Comparison of ENCODE assay signal across 8 mouse cellular contexts in genomic region chr6:13870919-13871624, GRCm38 (mm10). TPM values are rescaled to one million over a fixed set of nuclear protein-coding genes. Genes with fewer than 3 reads are reported as not detected.
A peak's percentile ranks its signal among the peaks of the same experiment; 100 is the strongest.
DNase-seq lines count a peak whose midpoint lies in the region; ATAC-seq and TF ChIP-seq lines count a peak whose summit lies in the region.

TSS of gene 2610001J05Rik (minus strand) at chr6:13871518.

- H3K4me3 ChIP-seq in ES-E14 (ENCODE audit: insufficient read depth in 1 of 2, low read depth in 1 of 2, low read length in 2 of 2, poor library complexity in 1 of 2, severe bottlenecking in 1 of 2), result peak within 1 kb of the TSS; percentile 77 to 87
- H3K4me3 ChIP-seq in forebrain, embryonic 15.5 days, result peak within 1 kb of the TSS; percentile 63
- peak within 1 kb of the TSS; percentile 91 for H3K4me3 ChIP-seq in lung, adult 2 months (replicated peaks; ENCODE audit: extremely low read depth, low read depth, low read length)

- no peak for TF ChIP-seq CTCF in lung, adult 2 months (IDR thresholded peaks at IDR 0.05; ENCODE audit: insufficient read depth, low read length)

- no peak within 1 kb of the TSS; the same call in 1 of the 2 replicates for H3K27ac ChIP-seq in ES-E14 (ENCODE audit: insufficient read depth, low read depth, low read length, poor library complexity, severe bottlenecking)
- peak within 1 kb of the TSS; percentile 79 for H3K27ac ChIP-seq in forebrain, embryonic 15.5 days (replicated peaks)

- peak within 1 kb of the TSS; percentile 72; the same call in 1 of the 2 replicates for H3K9ac ChIP-seq in ES-E14 (ENCODE audit: insufficient read depth, low read depth, low read length, poor library complexity, severe bottlenecking)
- H3K9ac ChIP-seq in forebrain, embryonic 15.5 days (replicated peaks), result peak within 1 kb of the TSS; percentile 62

- peak; percentile 83 for DNase-seq in ES-E14 (ENCODE audit: low read depth, low spot score)
- DNase-seq in cerebellum, adult 11-12 months, result peak; percentile 90
- DNase-seq in heart, postnatal 25 days (ENCODE audit: low spot score), result peak; percentile 81
- peak; percentile 89 to 97 for DNase-seq in layer of hippocampus, adult 18-20 months (ENCODE audit: low spot score in 2 of 2)
- DNase-seq in lung, adult 2 months, result peak; percentile 87
- peak; percentile 78 to 85 for DNase-seq in thymus, adult 18-20 months

- WGBS in forebrain, embryonic 15.5 days, result under 1% methylated on average over 19 of the region's 19 CpGs
- under 1% methylated on average over 19 of the region's 19 CpGs for WGBS in lung, adult 2 months

- peak; percentile 97 for TF ChIP-seq POLR2A in lung, adult 2 months (IDR thresholded peaks at IDR 0.05; ENCODE audit: borderline replicate concordance, extremely low read depth, low read depth, low read length)

- peak; percentile 100 for ATAC-seq in forebrain, embryonic 15.5 days (replicated peaks)
- ATAC-seq in neutrophil, adult 5-6 weeks (ENCODE audit: extremely low read depth, insufficient number of reproducible peaks, low FRiP score, poor library complexity, severe bottlenecking), result peak; percentile 100

- in situ Hi-C loops in ES-E14 (cut with MboI; ENCODE audit: low sequenced_read_pairs in 2 of 2, unreplicated experiment in 2 of 2), result no loop called here

- intact Hi-C loops in heart, postnatal 25 days (cut with DNase I), result loop anchor here (2.0 to 5.0 kb wide), 3 partner anchors 32 to 264 kb away; partner anchors contain the start of genes Bmt2, Gpr85 and Tmem168

- peak within 1 kb of the TSS; percentile 51 for H3K4me2 ChIP-seq in forebrain, embryonic 15.5 days (replicated peaks)

- no peaks in the 10 kb centered on the region for H3K27me3 ChIP-seq in forebrain, embryonic 15.5 days

- peaks cover 0 to 2% of the 10 kb centered on the region in 2 experiments; a peak in 1 of 4 replicates for H3K4me1 ChIP-seq in ES-E14 (ENCODE audit: control insufficient read depth in 2 of 2, insufficient read depth in 2 of 2, low read length in 2 of 2, poor library complexity in 1 of 2)
- peaks cover 20% of the 10 kb centered on the region for H3K4me1 ChIP-seq in forebrain, embryonic 15.5 days
- H3K4me1 ChIP-seq in lung, adult 2 months (ENCODE audit: control insufficient read depth, insufficient read depth, low read length), result no peaks in the 10 kb centered on the region; the same call in 1 of the 2 replicates

- no peaks in the 10 kb centered on the region for H3K9me3 ChIP-seq in ES-E14 (ENCODE audit: control insufficient read depth, insufficient read depth, low read depth, low read length)
- no peaks in the 10 kb centered on the region for H3K9me3 ChIP-seq in forebrain, embryonic 15.5 days

- no peaks in the 10 kb centered on the region for H3K36me3 ChIP-seq in ES-E14 (ENCODE audit: control insufficient read depth, insufficient read depth, low read length, poor library complexity, severe bottlenecking)
- H3K36me3 ChIP-seq in forebrain, embryonic 15.5 days, result no peaks in the 10 kb centered on the region

TF ChIP-seq in ES-E14, 5 proteins besides CTCF, POLR2A, EP300 and RAD21:
- peak; percentile 54; the same call in 1 of the 2 replicates for TF ChIP-seq CHD2 (IDR thresholded peaks at IDR 0.05; ENCODE audit: low read depth, low read length)
- no peak for TF ChIP-seq ZNF384 (IDR thresholded peaks at IDR 0.05; ENCODE audit: low read depth, low read length)
- TF ChIP-seq HCFC1 (IDR thresholded peaks at IDR 0.05; ENCODE audit: borderline replicate concordance, insufficient read depth, low read length), result peak; percentile 99
- no peak for TF ChIP-seq MAFK (IDR thresholded peaks at IDR 0.05; ENCODE audit: insufficient read depth, low read depth, low read length)

RNA-seq across cellular contexts. Expression of gene 2610001J05Rik, which starts in this region (rescaled TPM):
- 20.1 and 29.1 TPM in 2 replicates for total RNA-seq in ES-E14 (2012; rRNA removed)
- 96.6 and 97.6 TPM in 2 replicates for polyA plus RNA-seq in forebrain, embryonic 15.5 days (2015; fragmentation: Nextera tagmentation; extraction: Ambion mirVana)
- 10 to 100 TPM; 40.9 to 44.3 TPM for total RNA-seq in heart, postnatal 25 days (2021)
- 10 to 100 TPM; 38.8 to 39.4 TPM for total RNA-seq in layer of hippocampus, adult 18-20 months (2021)
- 25.6 and 57.8 TPM in 2 replicates for polyA plus RNA-seq in lung, adult 2 months (2012; rRNA removed)
- total RNA-seq in neutrophil, adult 5-6 weeks (2017), result 26.4 and 29.2 TPM in 2 replicates
